Mouse (Mus musculus) embryonic fibroblast, embryonic 13.5 days (primary cell): ENCODE data around the gene Tfip11.

Experiments used
- CTCF ChIP-seq: IDR thresholded peaks from 2 replicates; pipeline ENCODE4 v1.5.1; 2011; ENCODE audit warnings: mild to moderate bottlenecking, control low read depth, low read length, moderate library complexity, borderline replicate concordance; ENCODE audit not compliant: insufficient read depth
- POLR2A ChIP-seq: IDR thresholded peaks from 2 replicates; pipeline ENCODE4 v1.6.1; 2011; ENCODE audit warnings: low read depth, mild to moderate bottlenecking, control low read depth, low read length, moderate library complexity

DNA sequence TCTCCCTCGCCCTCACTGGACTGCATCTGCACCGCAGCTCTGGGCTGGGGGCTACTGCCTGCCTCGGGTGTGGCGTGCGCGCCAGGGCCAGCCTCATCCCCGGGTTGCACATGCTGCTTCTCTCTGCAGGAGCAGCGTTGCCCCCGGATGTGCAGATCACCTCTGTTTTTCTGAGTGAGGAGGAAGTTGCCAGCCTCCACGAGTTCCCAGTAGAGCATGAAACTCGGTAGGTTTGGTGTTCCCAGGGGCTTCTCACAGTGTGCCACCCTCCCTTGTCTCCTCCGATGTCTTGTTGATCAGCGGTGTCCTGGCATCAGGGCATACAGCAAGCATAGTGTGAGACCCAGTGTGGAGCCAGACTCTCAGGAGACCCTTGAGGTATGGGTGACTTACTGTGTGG, 43.2 kb downstream of the Tfip11 start:
- no peak for TF ChIP-seq CTCF
- TF ChIP-seq POLR2A = no peak
